Mouse (Mus musculus) G1E (cell line): Measurements from ENCODE around the gene Tnpo1.
A peak's percentile ranks its signal among the peaks of the same experiment; 100 is the strongest.

Experiments
- CTCF ChIP-seq: IDR thresholded peaks from 2 replicates; pipeline ENCODE4 v1.5.1; 2012; ENCODE audit warnings: low read depth, low read length, inconsistent platforms, mixed read lengths
- TAL1 ChIP-seq: conservative IDR thresholded peaks from 2 replicates; pipeline ENCODE4 v1.6.1; 2012; ENCODE audit warnings: low read depth, low read length, inconsistent platforms, mixed read lengths

GRCm38 (mm10) chr13:98867810-98868209 is 58.4 kb downstream of the Tnpo1 start:
- TF ChIP-seq CTCF, result peak; percentile 37; the same call in 1 of the 2 replicates
- TF ChIP-seq TAL1, result no peak
